Mouse (Mus musculus): ENCODE measurements around the gene Slamf7. TPM values are rescaled to one million over a fixed set of nuclear protein-coding genes. Genes with fewer than 3 reads are reported as not detected.
"Not testable (repeated sequence)": the region's sequence is repeated elsewhere in the genome, so short reads cannot be mapped to it uniquely, and the experiment has no call there.

The Slamf7 gene
- polyA plus RNA-seq, 1 experiment from 2014 or later, result 0.83 TPM

- Histone ChIP-seq H3K9ac (ENCODE audit: low read length) (no peak overlapping the region), H3K36me3 (ENCODE audit: control insufficient read depth, insufficient read depth) (no peaks in the 10 kb centered on the region), H3K9me3 (replicated peaks; ENCODE audit: control insufficient read depth, low read length) (no peaks in the 10 kb centered on the region), H3K4me3 (ENCODE audit: low read length) (no peak overlapping the region), H3K4me1 (ENCODE audit: control insufficient read depth, insufficient read depth, low read length) (no peaks in the 10 kb centered on the region), H3K4me2 (ENCODE audit: low read depth, low read length) (no peak overlapping the region), H3K27ac (ENCODE audit: low read length) (no peak overlapping the region), H3K27me3 (ENCODE audit: control insufficient read depth, insufficient read depth, low read length) (no peaks in the 10 kb centered on the region)
- ATAC-seq (replicated peaks; ENCODE audit: extremely low read depth, insufficient read depth, low FRiP score), result no peak
- WGBS, result 61% methylated on average over 5 of the region's 5 CpGs
These were observed 20.1 kb upstream of the Slamf7 start for GRCm38 (mm10) chr1:171672854-171673475.

- H3K9ac ChIP-seq (ENCODE audit: low read length); H3K27ac ChIP-seq (ENCODE audit: low read length); H3K4me2 ChIP-seq (ENCODE audit: low read depth, low read length); ATAC-seq (replicated peaks; ENCODE audit: extremely low read depth, insufficient read depth, low FRiP score); H3K4me3 ChIP-seq (ENCODE audit: low read length); H3K4me1 ChIP-seq (ENCODE audit: control insufficient read depth, insufficient read depth, low read length); H3K27me3 ChIP-seq (ENCODE audit: control insufficient read depth, insufficient read depth, low read length); H3K36me3 ChIP-seq (ENCODE audit: control insufficient read depth, insufficient read depth); H3K9me3 ChIP-seq (replicated peaks; ENCODE audit: control insufficient read depth, low read length): not testable (repeated sequence)
- WGBS, result 87% methylated on average over 2 of the region's 2 CpGs
These were observed 19.6 kb upstream of the Slamf7 start for GRCm38 (mm10) chr1:171672451-171672850.

GRCm38 (mm10) chr1:171667160-171667559 lies 14.3 kb upstream of the Slamf7 start:
- H3K4me3 ChIP-seq (ENCODE audit: low read length), result no peak overlapping the region
- H3K9me3 ChIP-seq (replicated peaks; ENCODE audit: control insufficient read depth, low read length), result peaks cover 3% of the 10 kb centered on the region
- WGBS, result 70% methylated on average over 1 of the region's 1 CpGs
- H3K27ac ChIP-seq (ENCODE audit: low read length), result no peak overlapping the region
- no peaks in the 10 kb centered on the region for H3K27me3 ChIP-seq (ENCODE audit: control insufficient read depth, insufficient read depth, low read length)
- H3K9ac ChIP-seq (ENCODE audit: low read length), result no peak overlapping the region
- no peaks in the 10 kb centered on the region for H3K4me1 ChIP-seq (ENCODE audit: control insufficient read depth, insufficient read depth, low read length)
- ATAC-seq (replicated peaks; ENCODE audit: extremely low read depth, insufficient read depth, low FRiP score), result no peak
- H3K4me2 ChIP-seq (ENCODE audit: low read depth, low read length), result no peak overlapping the region
- no peaks in the 10 kb centered on the region for H3K36me3 ChIP-seq (ENCODE audit: control insufficient read depth, insufficient read depth)

- Histone ChIP-seq H3K9ac (ENCODE audit: low read length) (no peak overlapping the region), H3K4me1 (ENCODE audit: control insufficient read depth, insufficient read depth, low read length) (no peaks in the 10 kb centered on the region), H3K9me3 (replicated peaks; ENCODE audit: control insufficient read depth, low read length) (peaks cover 3% of the 10 kb centered on the region), H3K27me3 (ENCODE audit: control insufficient read depth, insufficient read depth, low read length) (no peaks in the 10 kb centered on the region), H3K36me3 (ENCODE audit: control insufficient read depth, insufficient read depth) (no peaks in the 10 kb centered on the region), H3K4me2 (ENCODE audit: low read depth, low read length) (no peak overlapping the region), H3K4me3 (ENCODE audit: low read length) (no peak overlapping the region), H3K27ac (ENCODE audit: low read length) (no peak overlapping the region)
- 74% methylated on average over 6 of the region's 6 CpGs for WGBS
- no peak for ATAC-seq (replicated peaks; ENCODE audit: extremely low read depth, insufficient read depth, low FRiP score)
These were observed 13.5 kb upstream of the Slamf7 start for GRCm38 (mm10) chr1:171666350-171666749.

- H3K4me1 ChIP-seq (ENCODE audit: control insufficient read depth, insufficient read depth, low read length), result no peaks in the 10 kb centered on the region
These were observed 10.9 kb upstream of the Slamf7 start for GRCm38 (mm10) chr1:171663757-171664156.

GRCm38 (mm10) chr1:171661482-171661881 lies 8.6 kb upstream of the Slamf7 start:
- H3K9me3 ChIP-seq (replicated peaks; ENCODE audit: control insufficient read depth, low read length), result no peaks in the 10 kb centered on the region
- H3K4me1 ChIP-seq (ENCODE audit: control insufficient read depth, insufficient read depth, low read length), result no peaks in the 10 kb centered on the region
- no peaks in the 10 kb centered on the region for H3K36me3 ChIP-seq (ENCODE audit: control insufficient read depth, insufficient read depth)
- WGBS, result 60% methylated on average over 2 of the region's 2 CpGs
- H3K9ac ChIP-seq (ENCODE audit: low read length), result no peak overlapping the region
- H3K27me3 ChIP-seq (ENCODE audit: control insufficient read depth, insufficient read depth, low read length), result no peaks in the 10 kb centered on the region
- ATAC-seq (replicated peaks; ENCODE audit: extremely low read depth, insufficient read depth, low FRiP score), result no peak
- no peak overlapping the region for H3K4me2 ChIP-seq (ENCODE audit: low read depth, low read length)
- no peak overlapping the region for H3K4me3 ChIP-seq (ENCODE audit: low read length)
- H3K27ac ChIP-seq (ENCODE audit: low read length), result no peak overlapping the region

More at GRCm38 (mm10) chr1:171663757-171664156, 10.9 kb upstream of the Slamf7 start:
- Histone ChIP-seq H3K9me3 (replicated peaks; ENCODE audit: control insufficient read depth, low read length) (peaks cover 3% of the 10 kb centered on the region), H3K27ac (ENCODE audit: low read length) (no peak overlapping the region), H3K4me2 (ENCODE audit: low read depth, low read length) (no peak overlapping the region), H3K4me3 (ENCODE audit: low read length) (no peak overlapping the region), H3K9ac (ENCODE audit: low read length) (no peak overlapping the region), H3K27me3 (ENCODE audit: control insufficient read depth, insufficient read depth, low read length) (no peaks in the 10 kb centered on the region), H3K36me3 (ENCODE audit: control insufficient read depth, insufficient read depth) (no peaks in the 10 kb centered on the region)
- 75% methylated on average over 2 of the region's 2 CpGs for WGBS
- no peak for ATAC-seq (replicated peaks; ENCODE audit: extremely low read depth, insufficient read depth, low FRiP score)

GRCm38 (mm10) chr1:171660423-171660822 lies 7.6 kb upstream of the Slamf7 start:
- Histone ChIP-seq H3K4me2 (ENCODE audit: low read depth, low read length) (no peak overlapping the region), H3K27ac (ENCODE audit: low read length) (no peak overlapping the region), H3K4me1 (ENCODE audit: control insufficient read depth, insufficient read depth, low read length) (no peaks in the 10 kb centered on the region), H3K9ac (ENCODE audit: low read length) (no peak overlapping the region), H3K27me3 (ENCODE audit: control insufficient read depth, insufficient read depth, low read length) (no peaks in the 10 kb centered on the region), H3K9me3 (replicated peaks; ENCODE audit: control insufficient read depth, low read length) (no peaks in the 10 kb centered on the region), H3K4me3 (ENCODE audit: low read length) (no peak overlapping the region), H3K36me3 (ENCODE audit: control insufficient read depth, insufficient read depth) (no peaks in the 10 kb centered on the region)
- WGBS, result 89% methylated on average over 1 of the region's 1 CpGs
- no peak for ATAC-seq (replicated peaks; ENCODE audit: extremely low read depth, insufficient read depth, low FRiP score)

- no peak overlapping the region for H3K4me2 ChIP-seq (ENCODE audit: low read depth, low read length)
- H3K4me3 ChIP-seq (ENCODE audit: low read length), result no peak overlapping the region
- H3K9me3 ChIP-seq (replicated peaks; ENCODE audit: control insufficient read depth, low read length), result no peaks in the 10 kb centered on the region
- no peak overlapping the region for H3K27ac ChIP-seq (ENCODE audit: low read length)
- no peaks in the 10 kb centered on the region for H3K4me1 ChIP-seq (ENCODE audit: control insufficient read depth, insufficient read depth, low read length)
- H3K36me3 ChIP-seq (ENCODE audit: control insufficient read depth, insufficient read depth), result no peaks in the 10 kb centered on the region
- 39% methylated on average over 5 of the region's 5 CpGs for whole genome bisulfite sequencing
- H3K27me3 ChIP-seq (ENCODE audit: control insufficient read depth, insufficient read depth, low read length), result no peaks in the 10 kb centered on the region
- no peak overlapping the region for H3K9ac ChIP-seq (ENCODE audit: low read length)
- no peak for ATAC-seq (replicated peaks; ENCODE audit: extremely low read depth, insufficient read depth, low FRiP score)
These were observed 5.7 kb upstream of the Slamf7 start for GRCm38 (mm10) chr1:171658561-171658991.

- Histone ChIP-seq H3K27me3 (ENCODE audit: control insufficient read depth, insufficient read depth, low read length) (no peaks in the 10 kb centered on the region), H3K4me3 (ENCODE audit: low read length) (no peak overlapping the region), H3K9ac (ENCODE audit: low read length) (no peak overlapping the region), H3K9me3 (replicated peaks; ENCODE audit: control insufficient read depth, low read length) (no peaks in the 10 kb centered on the region), H3K36me3 (ENCODE audit: control insufficient read depth, insufficient read depth) (no peaks in the 10 kb centered on the region), H3K4me1 (ENCODE audit: control insufficient read depth, insufficient read depth, low read length) (no peaks in the 10 kb centered on the region), H3K27ac (ENCODE audit: low read length) (no peak overlapping the region), H3K4me2 (ENCODE audit: low read depth, low read length) (no peak overlapping the region)
- WGBS, result 69% methylated on average over 8 of the region's 8 CpGs
- no peak for ATAC-seq (replicated peaks; ENCODE audit: extremely low read depth, insufficient read depth, low FRiP score)
These were observed 4.0 kb downstream of the Slamf7 start for GRCm38 (mm10) chr1:171648840-171649239.
